Mouse (Mus musculus) spleen, adult 18-20 months (tissue): ENCODE data around the gene Ube3a.

Experiments
- DNase-seq, 2 experiments: peaks; one replicate each; pipeline ENCODE4 v3.0.0; 2022; ENCODE audit warnings: mixed read lengths in 2 of 2

Ube3a gene

GRCm38 (mm10) chr7:59228045-59228865 is at the start of gene Ube3a:
Gene Ube3a, plus strand, starts transcription at chr7:59228750.
- peak; percentile 95 to 96 for DNase-seq

DNA sequence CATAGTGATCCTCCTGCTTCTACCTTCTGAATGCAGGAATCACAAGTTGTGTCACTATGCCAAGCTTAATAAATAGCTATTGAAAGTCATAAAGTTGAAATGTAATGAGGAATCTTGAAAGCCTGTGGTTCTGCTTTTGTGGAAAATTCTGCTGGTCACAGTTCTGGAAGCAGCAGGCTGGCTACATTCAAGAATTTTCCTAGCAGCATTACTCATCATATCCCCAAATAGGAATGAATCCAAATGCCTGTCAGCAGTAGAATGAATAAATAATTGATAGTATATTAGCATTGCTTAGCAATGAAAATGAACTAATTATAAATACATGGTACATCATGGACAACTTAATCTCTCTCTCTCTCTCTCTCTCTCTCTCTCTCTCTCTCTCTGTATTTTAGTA is 35.7 kb upstream of the Ube3a start:
- no peak for DNase-seq

DNA sequence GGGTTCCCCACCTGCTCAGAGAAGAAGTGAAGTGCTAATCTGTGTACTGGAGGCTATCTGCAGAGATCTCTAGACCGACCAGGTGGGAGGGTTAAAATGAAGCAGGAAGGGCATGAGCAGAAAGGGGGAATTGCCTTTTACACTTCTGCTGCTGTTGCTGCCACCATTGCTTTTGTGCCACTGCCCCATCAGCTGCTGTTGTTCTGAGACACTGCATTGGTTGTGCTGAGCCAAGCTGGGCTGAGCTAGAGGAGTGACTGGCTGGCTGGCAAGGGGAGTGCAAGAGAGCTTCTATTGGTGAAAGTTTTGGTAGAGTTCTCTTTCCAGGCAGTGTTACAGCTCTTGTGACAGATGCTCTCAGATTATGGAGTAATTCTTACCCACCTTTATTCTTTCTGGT is 13.6 kb upstream of the Ube3a start:
- DNase-seq: no peak

GRCm38 (mm10) chr7:59221244-59221643 is 7.3 kb upstream of the Ube3a start:
- DNase-seq: no peak

GRCm38 (mm10) chr7:59228866-59229182 is 274 bp downstream of the Ube3a start:
- DNase-seq: no peak

DNA sequence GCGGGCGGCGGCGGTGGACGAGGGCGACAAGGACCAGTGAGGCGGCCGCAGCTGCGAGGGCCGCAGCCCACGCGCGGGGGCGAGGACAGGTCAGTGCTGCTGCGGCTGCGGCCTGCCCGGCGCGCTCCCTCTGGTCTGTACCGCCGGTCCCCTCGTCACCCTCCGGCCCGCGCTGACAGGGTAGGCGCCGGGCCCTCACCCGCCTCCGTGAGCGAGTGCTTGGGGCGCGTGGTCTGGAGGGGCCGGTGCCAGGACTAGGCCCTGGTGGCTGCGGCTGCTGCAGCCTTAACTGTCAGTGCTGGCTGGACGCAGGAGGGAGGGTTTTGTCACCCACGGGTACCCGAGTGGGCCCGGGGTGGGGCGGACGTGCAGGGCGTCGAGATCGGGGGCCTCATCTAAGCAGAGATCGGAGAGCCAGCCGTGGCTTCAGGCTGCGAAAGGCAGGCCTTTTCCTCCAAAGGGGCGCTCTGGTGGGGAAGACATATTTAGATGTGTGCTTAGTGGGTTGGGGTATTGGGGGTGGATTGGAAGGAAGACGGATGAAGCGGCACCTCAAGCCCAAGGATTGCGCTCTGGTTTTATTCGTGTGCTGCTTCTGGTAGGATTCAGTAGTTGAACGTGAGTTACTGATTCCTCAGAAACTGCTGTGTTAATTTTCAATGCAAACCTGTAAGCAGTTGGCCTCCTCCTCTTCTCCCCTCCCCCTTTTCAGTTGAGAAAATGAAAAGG is 797 bp downstream of the Ube3a start:
- DNase-seq: peak; percentile 47 to 58

GRCm38 (mm10) chr7:59230304-59230703 is 1.8 kb downstream of the Ube3a start:
- DNase-seq: no peak

DNA sequence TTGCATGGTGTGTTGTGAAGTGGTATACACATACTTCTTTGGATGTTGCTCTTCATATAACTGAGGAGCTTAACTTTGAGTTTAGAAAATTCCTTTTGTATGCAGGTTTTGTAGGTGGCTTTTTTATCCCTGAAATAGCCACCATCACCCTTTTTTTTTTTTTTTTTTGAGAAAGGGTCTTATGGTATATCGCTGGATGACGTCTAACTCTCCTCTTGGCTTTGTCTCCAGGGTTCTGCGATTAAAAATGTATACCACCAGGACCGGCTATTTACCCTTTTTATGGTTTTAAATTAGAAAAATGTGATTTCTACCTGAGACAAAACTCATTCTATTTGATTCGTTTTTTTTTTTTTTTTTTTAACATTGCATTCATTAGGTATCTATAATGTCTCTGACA is 2.2 kb downstream of the Ube3a start:
- no peak for DNase-seq

DNA sequence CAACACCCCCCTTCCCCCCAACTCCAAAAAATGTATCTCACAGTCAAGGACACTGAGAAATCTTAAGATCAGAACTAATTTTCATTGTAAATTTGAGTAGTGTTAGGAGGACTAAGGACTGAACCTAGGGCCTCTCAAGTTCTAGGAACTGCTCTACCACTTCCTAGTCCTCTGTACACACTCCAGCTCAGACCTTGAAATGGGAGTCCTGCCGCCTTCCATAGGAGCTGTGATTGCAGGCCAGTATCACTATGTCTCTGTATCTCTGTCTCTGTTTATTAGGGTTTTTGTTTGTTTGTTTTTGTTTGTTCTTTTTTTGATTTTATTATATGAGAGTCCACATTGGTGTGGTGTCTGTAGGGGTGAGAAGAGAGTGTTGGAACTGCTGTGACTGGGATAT is 3.4 kb downstream of the Ube3a start:
- no peak for DNase-seq

DNA sequence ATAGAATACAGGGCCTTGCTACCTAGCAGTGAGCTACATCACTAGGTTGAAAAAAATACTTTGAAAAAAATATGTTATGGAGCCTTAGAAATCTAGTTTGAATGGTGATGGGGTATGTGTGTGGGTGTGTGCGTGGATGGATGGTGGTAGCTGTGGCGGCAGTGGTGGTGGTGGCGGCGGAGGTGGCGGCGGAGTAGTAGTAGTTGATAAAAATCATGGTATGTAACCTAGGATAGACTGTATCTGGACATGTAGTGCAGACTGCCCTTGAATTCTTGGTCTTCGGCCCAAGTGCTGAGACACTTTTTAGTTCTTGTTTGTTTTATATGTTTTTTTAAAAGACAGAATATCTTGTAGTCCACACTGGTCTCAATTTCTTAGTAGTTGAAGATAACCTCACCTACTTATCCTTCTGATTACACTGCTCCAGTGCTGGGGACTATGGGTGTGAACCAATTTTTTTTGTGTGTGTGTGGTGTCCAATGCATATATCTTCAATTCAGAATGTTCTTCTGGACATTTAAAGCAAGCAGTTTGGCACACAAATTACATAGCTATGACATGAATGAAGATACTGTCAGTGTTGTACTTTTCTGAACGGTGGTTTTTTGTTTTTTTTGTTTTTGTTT is 6.3 kb downstream of the Ube3a start:
- DNase-seq: no peak

- DNase-seq: no peak
Measured at GRCm38 (mm10) chr7:59243257-59243656, 14.7 kb downstream of the Ube3a start.

DNA sequence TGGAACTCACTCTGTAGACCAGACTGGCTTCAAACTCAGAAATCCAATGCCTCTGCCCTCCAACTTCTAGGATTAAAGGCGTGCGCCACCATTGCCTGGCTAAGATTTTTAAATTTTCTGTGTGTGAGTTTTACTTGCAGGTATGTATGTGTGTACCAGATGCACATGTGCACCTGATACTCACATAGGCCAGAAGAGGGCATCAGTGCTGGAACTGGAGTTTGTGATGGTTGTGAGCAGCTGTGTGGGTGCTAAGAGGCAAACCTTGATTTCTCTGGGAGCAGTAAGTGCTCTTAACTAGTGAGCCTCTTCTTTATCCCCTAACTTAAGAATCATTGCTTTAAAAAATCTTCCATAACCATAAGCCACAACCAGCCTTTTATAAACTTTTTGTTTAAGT is 17.0 kb downstream of the Ube3a start:
- no peak for DNase-seq

GRCm38 (mm10) chr7:59253373-59253772 is 24.8 kb downstream of the Ube3a start:
- no peak for DNase-seq

GRCm38 (mm10) chr7:59265538-59265937 is 37.0 kb downstream of the Ube3a start:
- DNase-seq: no peak

GRCm38 (mm10) chr7:59271775-59272174 is 43.2 kb downstream of the Ube3a start:
- DNase-seq: no peak

DNA sequence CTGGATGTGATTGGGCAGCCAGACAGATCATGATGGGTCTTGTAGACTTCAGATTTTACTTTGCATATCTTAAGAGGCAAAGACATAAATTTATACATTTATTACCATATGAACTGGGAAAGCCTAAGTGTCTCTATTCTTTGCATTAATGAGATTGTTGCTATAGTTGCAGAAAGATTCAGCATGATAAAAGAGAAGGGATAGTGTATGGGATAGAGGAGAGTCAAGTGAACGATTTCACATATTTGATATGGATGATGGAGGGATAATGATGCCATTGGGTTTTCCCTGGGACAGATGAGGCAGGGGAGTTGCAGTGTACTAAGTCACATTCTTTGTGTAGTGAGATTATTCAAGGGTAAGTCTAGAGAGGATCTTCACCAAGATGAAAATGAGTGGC is 84.0 kb downstream of the Ube3a start:
- no peak for DNase-seq

DNA sequence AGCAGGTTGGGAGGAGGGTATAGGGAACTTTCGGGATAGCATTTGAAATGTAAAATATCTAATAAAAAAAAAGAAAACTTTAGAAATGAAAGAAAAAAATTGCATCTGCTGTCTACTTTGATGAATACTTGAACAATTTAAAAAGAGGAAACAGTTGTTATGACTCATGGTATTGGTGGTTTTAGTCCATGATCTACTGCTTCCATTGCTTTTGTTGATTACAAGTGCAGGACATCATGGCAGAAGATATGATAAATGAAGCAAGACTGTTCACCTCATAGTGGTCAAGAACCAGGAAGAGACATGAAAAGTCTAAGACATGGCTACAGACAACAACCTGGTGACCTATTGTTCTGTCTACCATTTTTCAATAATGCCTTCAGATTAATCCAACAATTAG is 94.2 kb downstream of the Ube3a start:
- no peak for DNase-seq
